Mouse (Mus musculus): ENCODE measurements at regions not wholly inside any gene's neighbourhood (a gene's known extent, or its start where the extent isn't known, plus 50 kb on each side); places are given as distances from the start of the nearest gene placed in this dataset.

GRCm38 (mm10) chr5:116795169-116795568 lies 203.6 kb upstream of the Srrm4 start:
- Histone ChIP-seq H3K9me3 (ENCODE audit: low read length) (no peaks in the 10 kb centered on the region), H3K27me3 (ENCODE audit: insufficient read depth, low read length) (no peaks in the 10 kb centered on the region), H3K36me3 (ENCODE audit: insufficient read depth, low read length) (no peaks in the 10 kb centered on the region), H3K4me1 (ENCODE audit: insufficient read depth, low read length) (no peaks in the 10 kb centered on the region), H3K27ac (ENCODE audit: low read depth, low read length) (peak overlapping the region; percentile 26; the same call in 1 of the 2 replicates), H3K4me2 (ENCODE audit: low read depth, low read length, poor library complexity, severe bottlenecking) (no peak overlapping the region), H3K9ac (replicated peaks; ENCODE audit: low read length, poor library complexity, severe bottlenecking) (no peak overlapping the region), H3K4me3 (ENCODE audit: low read depth, low read length) (no peak overlapping the region)
- TF ChIP-seq CTCF (IDR thresholded peaks at IDR 0.05), result no peak; the same call in 1 of the 2 replicates
- DNase-seq (ENCODE audit: low spot score) (peak; percentile 67), ATAC-seq (ENCODE audit: low FRiP score) (no peak)
- WGBS, result 15% methylated on average over 5 of the region's 5 CpGs

- ATAC-seq (ENCODE audit: low FRiP score) (no peak), DNase-seq (ENCODE audit: low spot score) (no peak)
- no peak overlapping the region for H3K4me3 ChIP-seq (ENCODE audit: low read depth, low read length)
- no peak overlapping the region for H3K9ac ChIP-seq (replicated peaks; ENCODE audit: low read length, poor library complexity, severe bottlenecking)
- no peak overlapping the region for H3K4me2 ChIP-seq (ENCODE audit: low read depth, low read length, poor library complexity, severe bottlenecking)
- H3K27ac ChIP-seq (ENCODE audit: low read depth, low read length), result no peak overlapping the region
- TF ChIP-seq CTCF (IDR thresholded peaks at IDR 0.05), result no peak
- no peaks in the 10 kb centered on the region for H3K4me1 ChIP-seq (ENCODE audit: insufficient read depth, low read length)
- H3K9me3 ChIP-seq (ENCODE audit: low read length), result no peaks in the 10 kb centered on the region
- H3K27me3 ChIP-seq (ENCODE audit: insufficient read depth, low read length), result no peaks in the 10 kb centered on the region
- WGBS, result 68% methylated on average over 8 of the region's 8 CpGs
- no peaks in the 10 kb centered on the region for H3K36me3 ChIP-seq (ENCODE audit: insufficient read depth, low read length)
Measured at GRCm38 (mm10) chr5:116790419-116790818, 198.8 kb upstream of the Srrm4 start.

GRCm38 (mm10) chr5:116789859-116790258 lies 198.2 kb upstream of the Srrm4 start:
- no peak for TF ChIP-seq CTCF (IDR thresholded peaks at IDR 0.05)
- no peak for ATAC-seq (ENCODE audit: low FRiP score)
- H3K9ac ChIP-seq (replicated peaks; ENCODE audit: low read length, poor library complexity, severe bottlenecking), result no peak overlapping the region
- no peak overlapping the region for H3K27ac ChIP-seq (ENCODE audit: low read depth, low read length)
- no peak for DNase-seq (ENCODE audit: low spot score)
- H3K4me3 ChIP-seq (ENCODE audit: low read depth, low read length), result no peak overlapping the region
- H3K4me2 ChIP-seq (ENCODE audit: low read depth, low read length, poor library complexity, severe bottlenecking), result no peak overlapping the region
- H3K27me3 ChIP-seq (ENCODE audit: insufficient read depth, low read length), result no peaks in the 10 kb centered on the region
- H3K9me3 ChIP-seq (ENCODE audit: low read length), result no peaks in the 10 kb centered on the region
- H3K4me1 ChIP-seq (ENCODE audit: insufficient read depth, low read length), result no peaks in the 10 kb centered on the region
- H3K36me3 ChIP-seq (ENCODE audit: insufficient read depth, low read length), result no peaks in the 10 kb centered on the region
- WGBS, result 89% methylated on average over 9 of the region's 9 CpGs

GRCm38 (mm10) chr5:116776450-116776849 lies 184.8 kb upstream of the Srrm4 start:
- H3K4me3 ChIP-seq (ENCODE audit: low read depth, low read length), result no peak overlapping the region
- no peak for ATAC-seq (ENCODE audit: low FRiP score)
- no peak overlapping the region for H3K27ac ChIP-seq (ENCODE audit: low read depth, low read length)
- no peaks in the 10 kb centered on the region for H3K27me3 ChIP-seq (ENCODE audit: insufficient read depth, low read length)
- no peak overlapping the region for H3K4me2 ChIP-seq (ENCODE audit: low read depth, low read length, poor library complexity, severe bottlenecking)
- DNase-seq (ENCODE audit: low spot score), result no peak
- H3K9ac ChIP-seq (replicated peaks; ENCODE audit: low read length, poor library complexity, severe bottlenecking), result no peak overlapping the region
- H3K9me3 ChIP-seq (ENCODE audit: low read length), result no peaks in the 10 kb centered on the region
- TF ChIP-seq CTCF (IDR thresholded peaks at IDR 0.05), result peak; percentile 37; the same call in 1 of the 2 replicates
- H3K4me1 ChIP-seq (ENCODE audit: insufficient read depth, low read length), result no peaks in the 10 kb centered on the region
- no peaks in the 10 kb centered on the region for H3K36me3 ChIP-seq (ENCODE audit: insufficient read depth, low read length)
- 44% methylated on average over 2 of the region's 2 CpGs for WGBS

- Histone ChIP-seq H3K4me1 (ENCODE audit: insufficient read depth, low read length) (no peaks in the 10 kb centered on the region), H3K9me3 (ENCODE audit: low read length) (no peaks in the 10 kb centered on the region), H3K27ac (ENCODE audit: low read depth, low read length) (no peak overlapping the region), H3K36me3 (ENCODE audit: insufficient read depth, low read length) (no peaks in the 10 kb centered on the region), H3K4me2 (ENCODE audit: low read depth, low read length, poor library complexity, severe bottlenecking) (no peak overlapping the region), H3K27me3 (ENCODE audit: insufficient read depth, low read length) (no peaks in the 10 kb centered on the region), H3K9ac (replicated peaks; ENCODE audit: low read length, poor library complexity, severe bottlenecking) (no peak overlapping the region), H3K4me3 (ENCODE audit: low read depth, low read length) (no peak overlapping the region)
- DNase-seq (ENCODE audit: low spot score) (no peak), ATAC-seq (ENCODE audit: low FRiP score) (no peak)
- WGBS, result 86% methylated on average over 2 of the region's 2 CpGs
- no peak for TF ChIP-seq CTCF (IDR thresholded peaks at IDR 0.05)
Measured at GRCm38 (mm10) chr5:116766261-116766660, 174.6 kb upstream of the Srrm4 start.

- no peaks in the 10 kb centered on the region for H3K4me1 ChIP-seq (ENCODE audit: insufficient read depth, low read length)
- TF ChIP-seq CTCF (IDR thresholded peaks at IDR 0.05), result peak; percentile 40
- H3K27me3 ChIP-seq (ENCODE audit: insufficient read depth, low read length), result no peaks in the 10 kb centered on the region
- no peak overlapping the region for H3K4me3 ChIP-seq (ENCODE audit: low read depth, low read length)
- ATAC-seq (ENCODE audit: low FRiP score), result no peak
- H3K9ac ChIP-seq (replicated peaks; ENCODE audit: low read length, poor library complexity, severe bottlenecking), result no peak overlapping the region
- no peak overlapping the region for H3K27ac ChIP-seq (ENCODE audit: low read depth, low read length)
- no peak overlapping the region for H3K4me2 ChIP-seq (ENCODE audit: low read depth, low read length, poor library complexity, severe bottlenecking)
- WGBS, result 95% methylated on average over 6 of the region's 6 CpGs
- no peaks in the 10 kb centered on the region for H3K36me3 ChIP-seq (ENCODE audit: insufficient read depth, low read length)
- H3K9me3 ChIP-seq (ENCODE audit: low read length), result no peaks in the 10 kb centered on the region
- DNase-seq (ENCODE audit: low spot score), result no peak
Measured at GRCm38 (mm10) chr5:116761323-116761722, 169.7 kb upstream of the Srrm4 start.

All from midbrain, postnatal 0 days (tissue).